Mouse (Mus musculus) effector memory CD4-positive, alpha-beta T cell, adult 5 months (primary cell): ENCODE data around the gene Chrnd. TPM values are rescaled to one million over a fixed set of nuclear protein-coding genes. Genes with fewer than 3 reads are reported as not detected.

Experiments used
- polyA plus RNA-seq: library from polyadenylated mRNA; unstranded; fragments of 100-300 nt; shearing (Covaris generic); gene quantifications from one replicate; pipeline ENCODE4 v1.2.1, GENCODE M21; 2017

Gene Chrnd
- not detected for polyA plus RNA-seq

DNA sequence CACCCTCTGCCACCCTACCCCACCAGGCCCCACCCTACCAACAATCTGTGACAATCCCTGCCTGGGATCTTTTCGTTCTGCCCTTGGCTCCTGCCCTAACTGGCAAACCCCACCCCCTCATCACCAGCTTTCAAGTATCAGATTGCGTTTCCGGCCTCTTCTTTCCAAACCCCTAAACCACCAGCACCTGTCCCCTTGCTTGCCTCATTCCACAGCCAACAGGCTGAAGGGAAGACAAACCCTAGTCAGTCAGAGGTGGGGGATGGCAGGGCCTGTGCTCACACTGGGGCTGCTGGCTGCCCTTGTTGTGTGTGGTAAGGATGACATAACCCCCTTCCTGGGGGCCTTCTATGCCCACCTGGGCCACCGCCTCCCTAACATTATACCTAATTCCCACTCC lies at the start of gene Chrnd:
Gene Chrnd (plus strand): TSS at position 179 of the 400 bp plus-strand sequence.

DNA sequence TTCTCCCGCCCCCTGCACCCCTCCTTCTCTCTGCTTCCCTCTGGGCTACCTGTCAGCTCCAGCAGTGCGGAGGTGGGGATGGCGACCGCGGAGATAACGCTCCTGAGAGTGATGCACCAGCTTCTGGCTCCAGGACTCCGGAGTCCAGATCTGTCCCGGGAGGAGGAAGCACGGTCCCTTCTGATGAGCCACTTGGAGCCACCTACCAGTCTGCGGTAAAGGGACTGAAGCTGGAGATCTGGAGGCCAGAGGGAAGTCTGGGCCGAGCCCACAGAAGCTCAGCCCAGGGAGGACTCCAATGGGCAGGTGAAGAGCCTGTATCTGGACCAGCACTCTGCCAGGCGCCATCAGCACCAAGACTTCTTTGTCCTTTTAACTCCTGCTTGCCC lies 34.2 kb upstream of the Chrnd start, which contains the start of gene Ecel1:
Gene Ecel1 (minus strand): TSS at position 323 of the 389 bp plus-strand sequence.

DNA sequence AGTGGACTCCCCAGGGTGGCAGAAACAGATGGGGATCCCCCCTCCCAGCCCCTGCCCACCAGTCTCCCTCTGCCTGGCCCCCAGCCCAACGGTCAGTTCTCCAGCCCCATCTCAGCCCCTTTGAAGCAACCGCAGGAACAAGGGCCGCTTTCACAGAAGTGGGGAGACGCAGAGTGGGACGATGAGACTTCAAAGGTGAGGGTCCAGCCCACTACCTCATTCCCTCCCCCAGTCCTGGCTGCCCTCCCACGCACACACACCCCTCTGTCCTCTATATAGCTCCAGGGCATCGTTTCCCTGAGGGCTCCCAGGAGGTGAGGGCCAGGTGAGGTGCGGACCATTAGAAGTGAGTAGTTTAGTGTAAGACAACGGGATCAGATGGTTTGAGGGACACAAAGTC lies 7.4 kb upstream of the Chrnd start, which contains the start of gene Prss56:
Gene Prss56 (plus strand): TSS at position 301 of the 400 bp plus-strand sequence.

DNA sequence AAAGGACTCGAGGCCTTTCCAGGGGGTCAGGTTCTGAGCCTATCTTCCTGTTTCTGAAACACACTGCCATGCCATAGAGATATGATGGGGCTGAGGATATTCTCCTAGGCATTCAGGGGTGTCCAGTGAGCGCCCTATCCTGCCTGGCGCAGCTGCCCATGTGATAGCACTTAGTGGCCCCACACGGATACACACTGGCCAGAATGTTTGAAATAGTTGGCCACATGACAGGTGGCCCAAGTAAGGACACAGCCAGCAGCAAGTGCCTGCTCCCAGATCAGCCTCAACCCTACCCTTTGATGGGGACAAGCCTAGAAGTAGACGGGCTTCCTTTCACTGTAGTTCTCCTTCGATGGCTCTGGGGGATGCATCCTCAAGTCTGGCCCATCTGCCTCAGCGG lies 14.1 kb downstream of the Chrnd start, which contains the start of gene Chrng:
Gene Chrng (plus strand): TSS at position 193 of the 400 bp plus-strand sequence.

DNA sequence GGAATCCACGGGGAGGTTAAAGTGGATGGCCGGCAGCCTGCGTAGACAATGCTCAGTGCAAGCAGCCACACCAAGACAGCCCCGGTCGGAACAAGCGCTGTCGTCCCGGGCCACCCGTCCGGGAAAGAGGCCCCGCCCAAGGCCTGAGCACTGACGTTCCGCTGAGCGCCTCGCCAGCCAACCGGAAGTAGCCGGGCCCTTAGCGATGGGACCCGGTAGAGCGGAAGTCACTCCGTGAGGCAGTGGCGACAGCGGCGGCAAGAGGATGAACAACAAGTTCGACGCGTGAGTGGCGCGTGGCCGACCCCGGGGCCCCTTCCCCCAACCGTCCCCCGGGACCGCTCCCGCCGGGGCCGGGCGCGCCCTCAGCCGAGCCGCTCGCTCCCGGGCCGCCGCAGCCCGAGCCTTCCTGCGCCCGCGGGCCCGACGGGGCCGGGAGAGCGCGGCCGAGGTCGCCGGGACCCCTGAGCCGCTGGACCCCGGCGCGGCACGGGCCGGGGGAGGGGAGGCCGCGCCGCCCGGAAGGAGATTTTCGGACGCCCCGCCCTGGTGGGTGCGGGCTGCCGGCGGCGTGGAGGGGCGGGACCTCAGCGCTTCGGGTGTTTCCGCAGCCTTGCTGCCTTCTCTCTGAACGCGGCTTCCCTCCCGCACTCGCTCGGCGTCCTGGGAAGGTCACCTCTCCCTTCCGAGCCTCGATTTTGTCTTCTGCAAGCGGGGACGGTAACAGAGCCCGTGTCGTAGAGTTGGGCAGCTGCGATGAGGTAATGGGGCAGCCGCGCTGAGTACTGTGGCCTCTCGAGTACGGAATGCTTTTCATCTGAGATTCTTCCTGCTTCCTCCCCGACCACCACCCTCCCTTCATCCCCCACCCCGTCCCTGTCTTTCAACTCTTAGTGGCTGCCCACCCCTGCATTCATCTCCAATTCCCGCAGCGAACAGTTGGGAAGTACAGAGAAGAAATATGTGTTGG lies 23.6 kb downstream of the Chrnd start, which contains the start of gene Eif4e2:
Gene Eif4e2 (plus strand): TSS at position 180 of the 970 bp plus-strand sequence.

Other genes with a start within 250 kb of the Chrnd start
- not detected for gene Alppl2, start 100.7 kb upstream of the Chrnd start, polyA plus RNA-seq
- gene Alpi, start 89.0 kb upstream of the Chrnd start, polyA plus RNA-seq, result not detected
- gene Akp3, start 65.6 kb upstream of the Chrnd start, polyA plus RNA-seq, result not detected
- not detected for gene Ecel1, start 34.1 kb upstream of the Chrnd start, polyA plus RNA-seq
- gene Prss56, start 7.3 kb upstream of the Chrnd start, polyA plus RNA-seq, result not detected
- not detected for gene Chrng, start 14.1 kb downstream of the Chrnd start, polyA plus RNA-seq
- 157 TPM for gene Eif4e2, start 23.3 kb downstream of the Chrnd start, polyA plus RNA-seq
- not detected for gene Efhd1, start 73.8 kb downstream of the Chrnd start, polyA plus RNA-seq
- gene Gigyf2, start 136.4 kb downstream of the Chrnd start, polyA plus RNA-seq, result 64.5 TPM
- 1.7 TPM for gene Kcnj13, start 204.1 kb downstream of the Chrnd start, polyA plus RNA-seq